In genomic region chr7:28932421-28933041, GRCm38 (mm10) we compare ENCODE assay signal across 9 mouse cellular contexts. TPM values are rescaled to one million over a fixed set of nuclear protein-coding genes. Genes with fewer than 3 reads are reported as not detected.
DNase-seq lines count a peak whose midpoint lies in the region; ATAC-seq and TF ChIP-seq lines count a peak whose summit lies in the region.
"Had no signal": no experiment of that assay in that cellular context is flagged by ENCODE, and none has a peak within 500 bp of the region (broad histone marks: within the 10 kb centered on the region; RNA-seq: fewer than 3 reads in every experiment).

No protein-coding gene starts in this region.

- no peaks in the 10 kb centered on the region for H3K36me3 ChIP-seq in liver, adult 2 months (ENCODE audit: control insufficient read depth, insufficient read depth, low read length)
- peaks cover 2% of the 10 kb centered on the region; the same call in 1 of the 2 replicates for H3K36me3 ChIP-seq in stomach, postnatal 0 days (ENCODE audit: control insufficient read depth, insufficient read depth, low read length)

- peaks cover 49% of the 10 kb centered on the region for H3K4me1 ChIP-seq in liver, adult 2 months (ENCODE audit: control insufficient read depth, insufficient read depth, low read length)
- H3K4me1 ChIP-seq in stomach, postnatal 0 days (replicated peaks; ENCODE audit: control insufficient read depth, insufficient read depth) = peaks cover 29% of the 10 kb centered on the region

- no peaks in the 10 kb centered on the region for H3K9me3 ChIP-seq in stomach, postnatal 0 days (ENCODE audit: control insufficient read depth, low read length)

- H3K9ac ChIP-seq in liver, adult 2 months (ENCODE audit: low read depth, low read length) = no peak overlapping the region
- H3K9ac ChIP-seq in stomach, postnatal 0 days (ENCODE audit: low read length) = no peak overlapping the region

- no peak for TF ChIP-seq EP300 in stomach, postnatal 0 days (optimal IDR thresholded peaks at IDR 0.05)

- H3K79me2 ChIP-seq in liver, adult 2 months (ENCODE audit: control insufficient read depth, insufficient read depth, low read length) = peaks cover 47% of the 10 kb centered on the region

- no peak overlapping the region for H3K4me3 ChIP-seq in liver, adult 2 months (ENCODE audit: insufficient read depth, low read depth, low read length)
- H3K4me3 ChIP-seq in stomach, postnatal 0 days (ENCODE audit: low read depth, low read length) = no peak overlapping the region

- 61% methylated on average over 6 of the region's 6 CpGs for WGBS in liver, adult 2 months
- WGBS in stomach, postnatal 0 days = 51% methylated on average over 6 of the region's 6 CpGs

- H3K27ac ChIP-seq in liver, adult 2 months (replicated peaks; ENCODE audit: insufficient read depth, low read depth, low read length) = peak overlapping the region; percentile 7; the same call in 1 of the 2 replicates
- H3K27ac ChIP-seq in stomach, postnatal 0 days (replicated peaks) = peak overlapping the region; percentile 89

- ATAC-seq in stomach, postnatal 0 days (ENCODE audit: low FRiP score, low TSS enrichment) = peak; percentile 13; the same call in 1 of the 2 replicates

- peak; percentile 50 for DNase-seq in adrenal gland, postnatal 10 days
- DNase-seq in adrenal gland, adult 2 months = no peak
- DNase-seq in thymus, postnatal 4 days = peak; percentile 34
- DNase-seq in thymus, adult 18-20 months = no peak
- no peak for DNase-seq in liver, adult 2 months (ENCODE audit: extremely low read depth, low read depth, low spot score)
- peak; percentile 87 for DNase-seq in stomach, postnatal 0 days (ENCODE audit: low spot score)
- DNase-seq in cerebellum, postnatal 14 days = no peak
- DNase-seq in layer of hippocampus, postnatal 36 days = no peak
- DNase-seq: cerebellum, adult 11 months had no signal

- H3K4me2 ChIP-seq in stomach, postnatal 0 days (replicated peaks; ENCODE audit: low read depth) = no peak overlapping the region

- no peak for TF ChIP-seq CTCF in liver, adult 2 months (IDR thresholded peaks at IDR 0.05; ENCODE audit: low read depth, low read length)
- TF ChIP-seq CTCF in stomach, postnatal 0 days (IDR thresholded peaks at IDR 0.05; ENCODE audit: low read depth) = no peak

- TF ChIP-seq POLR2A in liver, adult 2 months (IDR thresholded peaks at IDR 0.05; ENCODE audit: extremely low read depth, insufficient read depth, low read length) = no peak

- no peaks in the 10 kb centered on the region for H3K27me3 ChIP-seq in liver, adult 2 months (ENCODE audit: control insufficient read depth, insufficient read depth, low read length)
- no peaks in the 10 kb centered on the region for H3K27me3 ChIP-seq in stomach, postnatal 0 days (ENCODE audit: control insufficient read depth, insufficient read depth, low read length)

RNA-seq across cellular contexts. Expression of gene Actn4, which starts 29.6 kb away (rescaled TPM):
- total RNA-seq in adrenal gland, postnatal 10 days (2021) = 100 to 1,000 TPM; 236 to 261 TPM
- 100 to 1,000 TPM; 247 to 264 TPM for total RNA-seq in adrenal gland, adult 2 months (2021)
- polyA plus RNA-seq in adrenal gland, adult 2 months (2012; rRNA removed) = 301 and 316 TPM in 2 replicates
- total RNA-seq in liver, adult 2 months (2014; rRNA removed) = 47.4 and 87.1 TPM in 2 replicates
- 125 and 145 TPM in 2 replicates for polyA plus RNA-seq in liver, adult 2 months (2012; rRNA removed)
- 216 and 227 TPM in 2 replicates for polyA plus RNA-seq in stomach, postnatal 0 days (2015; fragmentation: Nextera tagmentation; extraction: Ambion mirVana)
- 100 to 1,000 TPM; 121 to 130 TPM for total RNA-seq in layer of hippocampus, postnatal 36 days (2021)

RNA-seq across cellular contexts. Expression of gene Eif3k, which starts 49.1 kb away (rescaled TPM):
- 100 to 1,000 TPM; 240 to 250 TPM for total RNA-seq in adrenal gland, postnatal 10 days (2021)
- total RNA-seq in adrenal gland, adult 2 months (2021) = 100 to 1,000 TPM; 259 to 280 TPM
- 118 and 138 TPM in 2 replicates for polyA plus RNA-seq in adrenal gland, adult 2 months (2012; rRNA removed)
- 64.8 and 73.2 TPM in 2 replicates for total RNA-seq in liver, adult 2 months (2014; rRNA removed)
- polyA plus RNA-seq in liver, adult 2 months (2012; rRNA removed) = 86.3 and 91.2 TPM in 2 replicates
- 294 and 295 TPM in 2 replicates for polyA plus RNA-seq in stomach, postnatal 0 days (2015; fragmentation: Nextera tagmentation; extraction: Ambion mirVana)
- 100 to 1,000 TPM; 190 to 196 TPM for total RNA-seq in layer of hippocampus, postnatal 36 days (2021)

RNA-seq across cellular contexts. Expression of gene Map4k1, which starts 49.3 kb away (rescaled TPM):
- 1 to 10 TPM; 3.3 to 4.9 TPM for total RNA-seq in adrenal gland, postnatal 10 days (2021)
- 1 to 10 TPM in 1 of 2 experiments, under 1 TPM in 1; 0.37 to 1.3 TPM for total RNA-seq in adrenal gland, adult 2 months (2021)
- polyA plus RNA-seq in adrenal gland, adult 2 months (2012; rRNA removed) = 2.2 TPM in 2 replicates
- 0.18 and 0.54 TPM in 2 replicates for total RNA-seq in liver, adult 2 months (2014; rRNA removed)
- 1.2 and 1.5 TPM in 2 replicates for polyA plus RNA-seq in liver, adult 2 months (2012; rRNA removed)
- 3.0 and 3.6 TPM in 2 replicates for polyA plus RNA-seq in stomach, postnatal 0 days (2015; fragmentation: Nextera tagmentation; extraction: Ambion mirVana)
- 1 to 10 TPM; 1.7 to 1.9 TPM for total RNA-seq in layer of hippocampus, postnatal 36 days (2021)

RNA-seq across cellular contexts. Expression of gene Capn12, which starts 51.3 kb away (rescaled TPM):
- under 1 TPM; 0.15 to 0.67 TPM for total RNA-seq in adrenal gland, postnatal 10 days (2021)
- total RNA-seq in adrenal gland, adult 2 months (2021) = under 1 TPM in 1 of 2 experiments, not detected in 1; 0.14 TPM
- polyA plus RNA-seq in adrenal gland, adult 2 months (2012; rRNA removed) = 0.48 and 0.80 TPM in 2 replicates
- total RNA-seq in liver, adult 2 months (2014; rRNA removed) = not detected in 2 replicates
- polyA plus RNA-seq in liver, adult 2 months (2012; rRNA removed) = 0.04 TPM in 1 of 2 replicates, not detected in the other
- 1.9 and 2.3 TPM in 2 replicates for polyA plus RNA-seq in stomach, postnatal 0 days (2015; fragmentation: Nextera tagmentation; extraction: Ambion mirVana)
- total RNA-seq in layer of hippocampus, postnatal 36 days (2021) = under 1 TPM; 0.22 to 0.35 TPM

Comparison
In these comparisons a context has a peak if more than half of its experiments do, and no peak if none do; other contexts are left out.
1. DNase-seq: peak in adrenal gland, postnatal 10 days (single experiment), thymus, postnatal 4 days (single experiment) and stomach, postnatal 0 days (single experiment); none in adrenal gland, adult 2 months (single experiment), thymus, adult 18-20 months (0 of 2), liver, adult 2 months (single experiment), cerebellum, postnatal 14 days (0 of 2) and layer of hippocampus, postnatal 36 days (0 of 2).